Mouse (Mus musculus) E14TG2a.4 (cell line): Measurements from ENCODE around the gene Hs3st1.

ENCODE experiments used
- CTCF ChIP-seq: conservative IDR thresholded peaks from 2 replicates; pipeline ENCODE4 v1.5.1; 2014; ENCODE audit warnings: low read length
- NANOG ChIP-seq: IDR thresholded peaks from 2 replicates; pipeline ENCODE4 v1.6.1; 2014; ENCODE audit warnings: borderline replicate concordance, low read length, mixed read lengths
- POU5F1 ChIP-seq: IDR thresholded peaks from 2 replicates; pipeline ENCODE4 v1.6.1; 2014; ENCODE audit warnings: low read length, borderline replicate concordance

- TF ChIP-seq CTCF = no peak
- TF ChIP-seq POU5F1 = no peak
- no peak for TF ChIP-seq NANOG
Measured at GRCm38 (mm10) chr5:39758890-39759475, 3.7 kb upstream of the Hs3st1 start.
